Mouse (Mus musculus) gastrocnemius, adult 18-20 months (tissue): ENCODE data around the gene Vmn1r16. TPM values are rescaled to one million over a fixed set of nuclear protein-coding genes. Genes with fewer than 3 reads are reported as not detected.
"Not testable (repeated sequence)": the region's sequence is repeated elsewhere in the genome, so short reads cannot be mapped to it uniquely, and the experiment has no call there.

ENCODE experiments used
- DNase-seq: peaks from one replicate; pipeline ENCODE4 v3.0.0; 2021; ENCODE audit warnings: low spot score
- long read RNA-seq, 2 experiments: library from polyadenylated mRNA; stranded (forward); transcript quantifications; one replicate each; pipeline ENCODE4 v2.0.0; 2021
- total RNA-seq, 2 experiments: library from RNA; stranded (reverse); gene quantifications; 2 replicates each; pipeline ENCODE4 v1.2.3; 2021

Vmn1r16 gene
- not detected for total RNA-seq
- long read RNA-seq, experiment 1: 0 reads
- long read RNA-seq, experiment 2: 0 reads

- DNase-seq: no peak
Observed at GRCm38 (mm10) chr6:57329394-57329793, at the start of gene Vmn1r16. Gene Vmn1r16, minus strand, starts transcription at chr6:57329494.

GRCm38 (mm10) chr6:57367496-57367895 is 38.2 kb upstream of the Vmn1r16 start:
- DNase-seq: no peak

DNA sequence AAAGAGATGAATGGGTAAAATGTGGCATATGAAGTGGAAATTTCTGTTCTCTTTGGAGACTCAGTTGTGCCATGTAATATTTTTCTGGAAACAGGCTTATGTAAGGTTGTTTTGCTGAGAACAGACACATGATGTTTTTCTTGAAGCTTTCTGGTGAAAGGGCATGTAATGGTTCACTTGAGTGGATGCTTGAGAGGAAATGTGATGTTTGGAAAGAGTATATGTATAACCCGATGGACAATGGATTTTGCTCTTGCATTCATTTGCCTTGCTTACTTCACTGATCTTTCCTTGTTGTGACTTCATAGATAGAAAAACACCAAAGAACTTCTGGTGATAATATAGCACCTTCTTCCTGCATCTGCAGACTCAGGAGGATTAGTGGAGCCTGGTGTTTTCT is 36.6 kb upstream of the Vmn1r16 start:
- DNase-seq: not testable (repeated sequence)

DNA sequence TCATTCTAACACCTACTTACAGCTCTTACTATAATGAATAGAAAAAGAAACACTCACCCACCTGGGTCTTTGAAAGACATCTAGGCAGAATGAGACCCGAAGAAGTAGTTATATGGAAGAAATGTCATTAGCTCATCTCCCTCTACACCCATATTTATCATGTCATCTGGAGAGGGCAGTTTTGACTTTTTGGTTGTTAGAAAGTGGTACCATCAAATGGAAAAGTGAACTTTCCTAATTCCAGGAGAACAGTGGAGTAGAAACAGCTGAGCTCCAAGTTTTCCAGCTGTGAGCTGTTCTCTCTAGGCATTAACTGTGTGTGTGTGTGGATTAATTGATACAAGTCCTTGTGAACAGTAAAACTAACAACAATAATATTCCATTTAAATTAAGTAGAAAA is 34.3 kb upstream of the Vmn1r16 start, which contains the start of gene Vmn1r17:
Gene Vmn1r17 (minus strand): TSS at position 101 of the 400 bp plus-strand sequence.
- no peak for DNase-seq

GRCm38 (mm10) chr6:57356864-57357263 is 27.6 kb upstream of the Vmn1r16 start:
- DNase-seq: no peak

DNA sequence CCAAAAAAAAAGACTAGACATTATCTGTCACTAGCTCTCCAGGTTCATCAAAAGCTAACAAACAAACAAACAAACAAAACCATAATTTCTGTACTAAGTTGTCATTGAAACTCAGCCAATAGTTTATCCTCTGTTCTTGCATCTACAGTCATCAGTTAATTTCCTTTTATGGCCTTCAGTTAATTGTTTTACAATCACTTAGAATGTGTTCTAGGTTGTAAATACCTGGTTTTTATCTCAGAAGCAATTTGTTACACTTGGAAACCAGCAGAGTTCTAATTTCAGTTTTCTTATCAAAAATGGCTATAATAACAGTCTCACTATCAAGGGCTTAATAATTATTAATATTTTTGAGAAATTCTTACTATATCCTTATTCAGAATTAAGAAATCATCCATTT is 3.1 kb downstream of the Vmn1r16 start:
- no peak for DNase-seq

- DNase-seq: no peak
Observed at GRCm38 (mm10) chr6:57278952-57279351, 50.3 kb downstream of the Vmn1r16 start.

DNA sequence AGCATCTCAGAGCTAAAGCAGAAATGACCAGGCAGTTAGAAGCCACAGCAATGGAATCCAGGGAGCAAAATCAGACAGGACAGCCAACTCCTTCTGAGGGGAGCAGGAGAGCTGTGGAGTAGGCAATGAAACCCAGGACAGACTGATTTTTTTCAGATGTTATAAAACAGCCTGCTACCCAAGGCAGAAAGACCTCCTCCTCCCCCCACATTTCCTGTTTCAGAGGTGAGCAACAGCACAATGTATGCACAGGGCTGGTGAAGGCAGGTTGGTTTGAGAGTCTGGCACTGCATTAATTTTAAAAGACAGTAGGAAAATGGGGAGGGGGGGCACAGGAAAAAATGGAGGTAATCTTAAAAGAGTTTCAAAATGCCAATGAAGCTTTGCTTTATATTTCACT is 56.8 kb downstream of the Vmn1r16 start:
- DNase-seq: no peak

GRCm38 (mm10) chr6:57271881-57272280 is 57.4 kb downstream of the Vmn1r16 start:
- no peak for DNase-seq

Other genes with a start within 250 kb of the Vmn1r16 start
- not detected for gene Vmn1r10, start 220.0 kb downstream of the Vmn1r16 start, total RNA-seq
- gene Vmn1r11, start 196.0 kb downstream of the Vmn1r16 start, total RNA-seq: not detected
- gene Vmn1r12, start 172.6 kb downstream of the Vmn1r16 start, total RNA-seq: not detected
- gene Vmn1r13, start 126.2 kb downstream of the Vmn1r16 start, total RNA-seq: not detected
- not detected for gene Vmn1r14, start 97.8 kb downstream of the Vmn1r16 start, total RNA-seq
- gene Vmn1r15, start 71.5 kb downstream of the Vmn1r16 start, total RNA-seq: not detected
- not detected for gene Vmn1r17, start 34.2 kb upstream of the Vmn1r16 start, total RNA-seq
- not detected for gene Vmn1r18, start 66.3 kb upstream of the Vmn1r16 start, total RNA-seq
- not detected for gene Vmn1r19, start 74.3 kb upstream of the Vmn1r16 start, total RNA-seq
- not detected for gene Vmn1r20, start 99.4 kb upstream of the Vmn1r16 start, total RNA-seq
- 10 to 100 TPM; 13.9 to 16.0 TPM for gene Ppm1k, start 206.0 kb upstream of the Vmn1r16 start, total RNA-seq